Mouse (Mus musculus) limb, embryonic 14.5 days (tissue): ENCODE data around the gene Amz1. TPM values are rescaled to one million over a fixed set of nuclear protein-coding genes. Genes with fewer than 3 reads are reported as not detected.

ENCODE experiments used
- ATAC-seq: fragments of 200-750 bp; cut with Nextera tagmentation; 2 replicates; pipeline ENCODE4 v1.8.0; 2017; ENCODE audit warnings: low read depth, moderate number of reproducible peaks, moderate TSS enrichment; ENCODE audit not compliant: low FRiP score
- DNase-seq: peaks from one replicate; pipeline ENCODE4 v3.0.0-alpha.2; 2015; ENCODE audit warnings: low spot score
- H3K27ac ChIP-seq: fragments of 300-500 bp; sonication (generic); replicated peaks from 2 replicates; pipeline ENCODE4 v1.5.1; 2014; ENCODE audit warnings: low read depth, mild to moderate bottlenecking, low read length, moderate library complexity, mixed read lengths
- H3K27me3 ChIP-seq: fragments of 300-500 bp; sonication (generic); 2 replicates; pipeline ENCODE4 v1.6.1; 2014; ENCODE audit warnings: low read length, mixed read lengths; ENCODE audit not compliant: control insufficient read depth, insufficient read depth
- H3K36me3 ChIP-seq: fragments of 300-500 bp; sonication (generic); 2 replicates; pipeline ENCODE4 v1.6.1; 2014; ENCODE audit warnings: mild to moderate bottlenecking, low read length, moderate library complexity, mixed read lengths; ENCODE audit not compliant: control insufficient read depth, insufficient read depth
- H3K4me1 ChIP-seq: fragments of 300-500 bp; sonication (generic); 2 replicates; pipeline ENCODE4 v1.6.1; 2014; ENCODE audit warnings: antibody characterized with exemption, low read length, mixed read lengths; ENCODE audit not compliant: control insufficient read depth, insufficient read depth
- H3K4me2 ChIP-seq: fragments of 300-500 bp; sonication (generic); replicated peaks from 2 replicates; pipeline ENCODE4 v1.6.1; 2014; ENCODE audit warnings: low read depth, mild to moderate bottlenecking, low read length, moderate library complexity; ENCODE audit not compliant: severe bottlenecking
- H3K4me3 ChIP-seq: fragments of 300-500 bp; sonication (generic); replicated peaks from 2 replicates; pipeline ENCODE4 v1.5.1; 2014; ENCODE audit warnings: low read length
- H3K9ac ChIP-seq: fragments of 300-500 bp; sonication (generic); 2 replicates; pipeline ENCODE4 v1.6.1; 2014; ENCODE audit warnings: mild to moderate bottlenecking, low read depth, low read length, moderate library complexity; ENCODE audit not compliant: severe bottlenecking
- H3K9me3 ChIP-seq: fragments of 300-500 bp; sonication (generic); 2 replicates; pipeline ENCODE4 v1.6.1; 2016; ENCODE audit warnings: low read length; ENCODE audit not compliant: control insufficient read depth
- POLR2A ChIP-seq: fragments of 200-500 bp; IDR thresholded peaks from 2 replicates; pipeline ENCODE4 v1.8.0; 2012; ENCODE audit warnings: inconsistent platforms, mild to moderate bottlenecking, moderate library complexity, borderline replicate concordance; ENCODE audit not compliant: insufficient read depth, insufficient read length; ENCODE audit errors: extremely low read depth
- WGBS: fragments of 180-500 bp; shearing (Covaris S2); extraction: QIAGEN DNeasy Blood & Tissue Kit; methylation state at CpG from one replicate; pipeline ENCODE4 v1.1.7; 2014; 5-methylcytosine and 5-hydroxymethylcytosine counted together
- polyA plus RNA-seq, 2 experiments: library from polyadenylated mRNA; depleted of rRNA in 1 of 2; stranded (reverse) in 1 of 2; unstranded in 1 of 2; fragments of >200 nt; fragmentation: Nextera tagmentation in 1 of 2; extraction: Ambion mirVana in 1 of 2; gene quantifications; 2 replicates each; pipeline versions ENCODE4 v1.2.1 to v1.2.3; 2012 to 2014

Gene Amz1
- polyA plus RNA-seq, 2 experiments = 1.1 TPM

DNA sequence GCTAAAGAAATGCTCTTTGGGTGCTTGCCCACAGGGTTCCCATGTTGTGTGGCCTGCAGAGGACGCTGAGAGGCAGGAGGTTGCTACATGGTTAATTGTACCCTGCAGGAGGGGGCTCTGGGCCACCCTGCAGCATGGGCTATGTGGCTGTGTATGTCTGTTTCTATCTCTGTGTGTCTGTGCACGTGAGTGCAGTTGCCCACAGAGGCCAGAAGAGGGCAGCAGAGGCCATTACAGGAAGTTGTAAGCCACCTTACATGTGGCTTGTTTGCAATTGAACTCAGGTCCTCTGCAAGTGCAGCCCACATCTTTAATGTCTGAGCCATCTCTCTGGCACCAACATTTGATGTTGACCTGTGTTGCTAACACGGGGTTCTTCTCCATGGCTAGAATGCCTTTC, 28.7 kb downstream of the Amz1 start:
- H3K9ac ChIP-seq = no peak overlapping the region
- ATAC-seq = no peak
- WGBS = 87% methylated on average over 3 of the region's 3 CpGs

DNA sequence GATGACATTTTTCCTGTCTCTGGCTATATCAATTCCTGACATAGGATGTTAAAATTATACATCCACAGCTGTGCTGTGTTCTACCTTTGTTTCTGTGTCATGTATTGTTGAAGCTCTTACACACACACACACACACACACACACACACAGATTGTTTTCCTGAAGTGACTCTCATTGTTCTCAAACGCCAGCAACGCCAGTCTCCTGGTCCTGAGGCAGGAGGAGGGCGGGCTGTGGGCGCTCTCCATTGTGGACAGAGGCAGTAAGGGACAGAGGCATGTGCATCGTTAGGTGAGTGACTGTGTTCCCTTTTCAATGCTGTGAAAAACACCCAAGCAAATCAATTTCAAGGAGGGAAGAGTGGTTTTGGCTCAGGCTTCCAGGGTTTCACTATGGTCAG, 29.3 kb downstream of the Amz1 start:
- Histone ChIP-seq H3K9me3 (0 out of 2 replicates have a peak, but pooled peaks cover 4% of the 10 kb centered on the region), H3K36me3 (peaks cover 5% of the 10 kb centered on the region; the same call in 1 of the 2 replicates), H3K27ac (no peak overlapping the region), H3K27me3 (no peaks in the 10 kb centered on the region), H3K9ac (no peak overlapping the region), H3K4me2 (no peak overlapping the region), H3K4me1 (peaks cover 12% of the 10 kb centered on the region; the same call in 1 of the 2 replicates), H3K4me3 (no peak overlapping the region)
- TF ChIP-seq POLR2A = no peak
- 78% methylated on average over 5 of the region's 5 CpGs for WGBS
- DNase-seq (no peak), ATAC-seq (no peak)

More for the DNA sequence above, 28.7 kb downstream of the Amz1 start:
- Histone ChIP-seq H3K4me2 (no peak overlapping the region), H3K4me3 (no peak overlapping the region), H3K9me3 (0 out of 2 replicates have a peak, but pooled peaks cover 4% of the 10 kb centered on the region), H3K36me3 (peaks cover 2% of the 10 kb centered on the region; the same call in 1 of the 2 replicates), H3K27ac (no peak overlapping the region), H3K4me1 (peaks cover 12% of the 10 kb centered on the region; the same call in 1 of the 2 replicates), H3K27me3 (no peaks in the 10 kb centered on the region)
- no peak for TF ChIP-seq POLR2A
- no peak for DNase-seq

DNA sequence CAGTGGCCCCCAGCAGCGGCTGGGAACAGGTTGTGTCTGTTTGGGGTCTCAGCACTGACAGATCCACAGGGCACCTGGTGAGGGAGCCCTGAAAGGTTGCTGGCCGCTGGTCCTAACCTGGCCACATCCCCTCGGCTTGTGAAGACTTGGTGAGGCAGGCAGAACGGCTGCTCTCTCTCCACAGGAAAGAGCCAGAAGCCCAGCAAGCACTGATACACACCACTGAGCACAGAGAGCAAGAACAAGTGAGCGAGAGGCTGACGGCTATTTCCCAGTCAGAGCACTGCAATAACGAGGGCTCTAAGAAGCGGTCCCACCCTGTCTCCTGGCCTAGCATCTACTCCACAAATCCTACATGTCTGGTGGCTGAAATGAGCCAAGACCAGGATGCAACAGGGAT, 34.9 kb downstream of the Amz1 start:
- WGBS = 83% methylated on average over 8 of the region's 8 CpGs
- no peak for ATAC-seq

DNA sequence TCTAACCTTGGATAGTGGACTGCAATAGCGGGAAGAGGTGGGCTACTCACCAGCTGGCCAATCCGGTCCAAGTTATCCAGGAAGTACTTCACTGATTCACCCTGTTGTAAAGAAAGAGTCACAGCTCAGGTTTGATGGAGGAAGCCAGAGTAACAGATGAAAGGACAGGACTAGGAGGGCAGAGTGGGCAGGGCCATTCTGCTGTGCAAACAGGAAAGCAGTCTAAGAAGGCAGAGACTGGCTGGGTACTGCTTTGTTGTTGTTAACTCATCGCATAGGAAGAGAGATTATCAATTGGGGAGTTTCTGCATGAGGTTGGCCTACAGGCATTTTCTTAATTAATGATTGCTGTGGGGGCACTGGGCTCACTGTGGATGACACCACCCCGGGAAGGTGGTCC, 38.6 kb downstream of the Amz1 start:
- Histone ChIP-seq H3K4me3 (no peak overlapping the region), H3K36me3 (peaks cover 48% of the 10 kb centered on the region), H3K27ac (no peak overlapping the region), H3K27me3 (no peaks in the 10 kb centered on the region), H3K4me2 (no peak overlapping the region), H3K9me3 (no peaks in the 10 kb centered on the region), H3K4me1 (peaks cover 2% of the 10 kb centered on the region), H3K9ac (no peak overlapping the region)
- DNase-seq (no peak), ATAC-seq (no peak)
- 93% methylated on average over 4 of the region's 4 CpGs for WGBS
- no peak for TF ChIP-seq POLR2A

More for the DNA sequence above, 34.9 kb downstream of the Amz1 start:
- H3K4me3 ChIP-seq = no peak overlapping the region
- H3K27me3 ChIP-seq = no peaks in the 10 kb centered on the region
- H3K9me3 ChIP-seq = no peaks in the 10 kb centered on the region
- H3K36me3 ChIP-seq = peaks cover 48% of the 10 kb centered on the region
- H3K4me2 ChIP-seq = no peak overlapping the region
- H3K9ac ChIP-seq = no peak overlapping the region
- no peak overlapping the region for H3K27ac ChIP-seq
- 0 out of 2 replicates have a peak, but pooled peaks cover 7% of the 10 kb centered on the region for H3K4me1 ChIP-seq
- no peak for DNase-seq
- TF ChIP-seq POLR2A = no peak

- DNase-seq (no peak), ATAC-seq (no peak)
- H3K27ac ChIP-seq = no peak overlapping the region
Measured at GRCm38 (mm10) chr5:140764921-140765613, 41.1 kb downstream of the Amz1 start.

GRCm38 (mm10) chr5:140766566-140766965, 42.6 kb downstream of the Amz1 start:
- H3K27ac ChIP-seq = no peak overlapping the region
- no peak for TF ChIP-seq POLR2A
- peaks cover 10% of the 10 kb centered on the region for H3K36me3 ChIP-seq
- no peak overlapping the region for H3K4me3 ChIP-seq
- DNase-seq (no peak), ATAC-seq (no peak)
- peaks cover 22% of the 10 kb centered on the region for H3K4me1 ChIP-seq
- H3K9ac ChIP-seq = no peak overlapping the region
- H3K9me3 ChIP-seq = no peaks in the 10 kb centered on the region
- no peaks in the 10 kb centered on the region for H3K27me3 ChIP-seq
- 82% methylated on average over 4 of the region's 4 CpGs for WGBS
- H3K4me2 ChIP-seq = no peak overlapping the region

More at GRCm38 (mm10) chr5:140764921-140765613, 41.1 kb downstream of the Amz1 start:
- no peak for TF ChIP-seq POLR2A
- Histone ChIP-seq H3K36me3 (peaks cover 25% of the 10 kb centered on the region), H3K4me3 (no peak overlapping the region), H3K4me1 (peaks cover 15% of the 10 kb centered on the region), H3K4me2 (no peak overlapping the region), H3K27me3 (no peaks in the 10 kb centered on the region), H3K9me3 (no peaks in the 10 kb centered on the region), H3K9ac (no peak overlapping the region)
- 77% methylated on average over 6 of the region's 6 CpGs for WGBS
